7 mouse cellular contexts compared by ENCODE assay signal in genomic region chr8:15270290-15270689, GRCm38 (mm10).
DNase-seq lines count a peak whose midpoint lies in the region.

No protein-coding gene starts in this region.

- WGBS in midbrain, embryonic 10.5 days = 10% methylated on average over 5 of the region's 5 CpGs

- peaks cover 2% of the 10 kb centered on the region; the same call in 1 of the 2 replicates for H3K9me3 ChIP-seq in midbrain, embryonic 10.5 days (replicated peaks)

- H3K4me3 ChIP-seq in midbrain, embryonic 10.5 days = no peak overlapping the region

- H3K4me1 ChIP-seq in midbrain, embryonic 10.5 days = peaks cover 19% of the 10 kb centered on the region

- H3K27me3 ChIP-seq in midbrain, embryonic 10.5 days (ENCODE audit: low read depth, poor library complexity, severe bottlenecking) = peaks cover 17% of the 10 kb centered on the region

- no peaks in the 10 kb centered on the region for H3K36me3 ChIP-seq in midbrain, embryonic 10.5 days

- peak; percentile 22 for DNase-seq in Muller cell, postnatal 12 days (ENCODE audit: inconsistent ontology term)
- DNase-seq in adrenal gland, postnatal 10 days = peak; percentile 82
- peak; percentile 79 for DNase-seq in embryo, embryonic 11 days
- DNase-seq in heart, postnatal 14 days = peak; percentile 64 to 80
- DNase-seq in layer of hippocampus, postnatal 36 days = peak; percentile 66 to 72
- DNase-seq in midbrain, embryonic 10.5 days (ENCODE audit: low spot score) = peak; percentile 62
- peak; percentile 90 for DNase-seq in testis, postnatal 10 days (ENCODE audit: low spot score)

- no peak overlapping the region for H3K27ac ChIP-seq in midbrain, embryonic 10.5 days (replicated peaks)

- intact Hi-C loops in heart, postnatal 14 days (cut with DNase I) = loop anchor here (2.0 to 10.0 kb wide), 2 partner anchors 459 to 1055 kb away; no protein-coding TSS in a partner anchor

Comparison
In these comparisons a context has a peak if more than half of its experiments do, and no peak if none do; other contexts are left out.
1. DNase-seq: peak in every context shown above with its lines; median percentile 90 in testis, postnatal 10 days; 82 in adrenal gland, postnatal 10 days; 79 in embryo, embryonic 11 days; 72 in heart, postnatal 14 days; 69 in layer of hippocampus, postnatal 36 days; 62 in midbrain, embryonic 10.5 days; 22 in Muller cell, postnatal 12 days.